ENCODE assay signal across 15 mouse cellular contexts in the genomic region with DNA sequence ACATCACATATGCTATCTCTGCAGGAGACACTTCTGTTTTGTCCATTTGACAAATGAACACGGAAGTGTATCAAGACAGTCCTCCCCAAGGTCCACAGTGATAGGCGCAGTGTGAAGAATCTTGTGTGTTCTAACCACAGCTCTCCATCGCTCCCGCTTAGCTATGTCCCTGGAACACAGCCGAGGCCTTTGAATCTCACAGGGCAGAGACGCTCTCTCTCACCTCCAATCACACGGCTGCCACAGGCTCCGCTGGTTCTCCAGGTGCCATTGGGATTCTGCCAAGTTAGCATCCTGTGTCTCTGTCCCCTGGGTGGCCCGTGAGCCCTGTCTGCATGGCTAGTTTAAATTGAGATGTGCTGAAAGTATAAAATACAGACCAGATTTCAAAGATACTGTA. TPM values are rescaled to one million over a fixed set of nuclear protein-coding genes. Genes with fewer than 3 reads are reported as not detected.
"Had no signal": no experiment of that assay in that cellular context is flagged by ENCODE, and none has a peak within 500 bp of the region (broad histone marks: within the 10 kb centered on the region; RNA-seq: fewer than 3 reads in every experiment).

No protein-coding gene starts in this region.

- H3K36me3 ChIP-seq: limb, embryonic 10.5 days; liver, embryonic 15.5 days; midbrain, embryonic 13.5 days had no signal

- DNase-seq: kidney, postnatal 10 days; kidney, postnatal 4 days; lung, adult 2 months; lung, postnatal 36 days; right cerebral cortex, adult 18-20 months; right cerebral cortex, postnatal 25 days; thymus, postnatal 14 days had no signal

- ATAC-seq: lung, postnatal 0 days; midbrain, embryonic 13.5 days had no signal

- H3K27ac ChIP-seq: layer of hippocampus, adult 2 months; limb, embryonic 10.5 days; liver, embryonic 15.5 days; midbrain, embryonic 13.5 days; stomach, postnatal 0 days had no signal

- H3K4me2 ChIP-seq: liver, embryonic 11.5 days; liver, embryonic 15.5 days; midbrain, embryonic 13.5 days had no signal

- H3K9ac ChIP-seq: liver, embryonic 15.5 days; midbrain, embryonic 13.5 days had no signal

- H3K27me3 ChIP-seq: midbrain, embryonic 13.5 days had no signal

- H3K4me3 ChIP-seq: layer of hippocampus, adult 2 months; limb, embryonic 10.5 days; liver, embryonic 15.5 days; midbrain, embryonic 13.5 days had no signal

- H3K9me3 ChIP-seq: limb, embryonic 10.5 days; liver, embryonic 15.5 days; midbrain, embryonic 13.5 days had no signal

- H3K4me1 ChIP-seq: limb, embryonic 10.5 days; liver, embryonic 15.5 days had no signal

RNA-seq across cellular contexts. Expression of gene Dmrtb1, which starts 15.2 kb away (rescaled TPM):
- polyA plus RNA-seq: liver, embryonic 11.5 days; liver, embryonic 15.5 days; lung, adult 2 months; small intestine, adult 2 months; stomach, postnatal 0 days had no signal
